Comparison of ENCODE assay signal across 18 mouse cellular contexts in genomic region chr5:133175636-133176035, GRCm38 (mm10).
A peak's percentile ranks its signal among the peaks of the same experiment; 100 is the strongest.
DNase-seq lines count a peak whose midpoint lies in the region; ATAC-seq and TF ChIP-seq lines count a peak whose summit lies in the region.
"Had no signal": no experiment of that assay in that cellular context is flagged by ENCODE, and none has a peak within 500 bp of the region (broad histone marks: within the 10 kb centered on the region; RNA-seq: fewer than 3 reads in every experiment).

No protein-coding gene starts in this region.

- no peak for ATAC-seq in activated CD4-positive, CD25-positive, alpha-beta regulatory T cell, adult 4 months
- ATAC-seq: CD4-positive, CD25-positive, alpha-beta regulatory T cell, adult 4 months; hindbrain, embryonic 16.5 days; midbrain, embryonic 16.5 days had no signal

- H3K27ac ChIP-seq in heart, adult 2 months, result no peak overlapping the region
- no peak overlapping the region for H3K27ac ChIP-seq in left cerebral cortex, adult 2 months
- H3K27ac ChIP-seq: embryonic facial prominence, embryonic 10.5 days; neural tube, embryonic 12.5 days had no signal

- no peaks in the 10 kb centered on the region for H3K79me2 ChIP-seq in heart, adult 2 months (replicated peaks; ENCODE audit: control insufficient read depth, insufficient read depth, low read length)

- no peak for TF ChIP-seq CTCF in heart, adult 2 months (IDR thresholded peaks at IDR 0.05)
- no peak for TF ChIP-seq CTCF in left cerebral cortex, adult 2 months (IDR thresholded peaks at IDR 0.05)

- peak; percentile 6 for DNase-seq in heart, postnatal 4 days
- DNase-seq in heart, adult 2 months, result no peak
- DNase-seq in frontal cortex, adult 2 months (ENCODE audit: extremely low spot score in 1 of 2, low spot score in 1 of 2), result peak; percentile 44 to 75
- DNase-seq in left cerebral cortex, adult 2 months (ENCODE audit: extremely low spot score in 1 of 2, low spot score in 2 of 2), result peak; percentile 38 to 50
- DNase-seq in right cerebral cortex, postnatal 14 days, result peak; percentile 56
- no peak for DNase-seq in adrenal gland, postnatal 14 days
- DNase-seq: cerebellum, adult 9-11 months; heart, adult 18-20 months; heart, postnatal 10 days; kidney, adult 9 months; lung, adult 18-20 months; thymus, adult 18-20 months had no signal

- 87% methylated on average over 6 of the region's 6 CpGs for WGBS in heart, adult 2 months

- H3K27me3 ChIP-seq in heart, adult 2 months (ENCODE audit: control insufficient read depth, insufficient read depth, low read length), result no peaks in the 10 kb centered on the region
- H3K27me3 ChIP-seq: neural tube, embryonic 12.5 days had no signal

- no peak overlapping the region for H3K9ac ChIP-seq in heart, adult 2 months (ENCODE audit: low read depth, low read length)
- H3K9ac ChIP-seq: neural tube, embryonic 12.5 days had no signal

- intact Hi-C loops in heart, adult 2 months (cut with DNase I), result no loop called here
- intact Hi-C loops in left cerebral cortex, adult 2 months (cut with DNase I), result no loop called here

- H3K4me1 ChIP-seq in heart, adult 2 months (ENCODE audit: control insufficient read depth, insufficient read depth, low read length), result peaks cover 2% of the 10 kb centered on the region; the same call in 1 of the 2 replicates

- TF ChIP-seq EP300 in heart, adult 2 months (IDR thresholded peaks at IDR 0.05; ENCODE audit: insufficient read depth, low read depth, low read length), result no peak

- no peak for TF ChIP-seq POLR2A in heart, adult 2 months (IDR thresholded peaks at IDR 0.05; ENCODE audit: insufficient read depth, low read depth, low read length)

- no peak overlapping the region for H3K4me3 ChIP-seq in heart, adult 2 months
- H3K4me3 ChIP-seq in left cerebral cortex, adult 2 months, result no peak overlapping the region
- H3K4me3 ChIP-seq: embryonic facial prominence, embryonic 10.5 days; neural tube, embryonic 12.5 days had no signal

- H3K36me3 ChIP-seq in heart, adult 2 months (ENCODE audit: control insufficient read depth, insufficient read depth, low read length), result no peaks in the 10 kb centered on the region
- H3K36me3 ChIP-seq: embryonic facial prominence, embryonic 10.5 days; neural tube, embryonic 12.5 days had no signal

Comparison
In these comparisons a context has a peak if more than half of its experiments do, and no peak if none do; other contexts are left out.
1. DNase-seq: peak in heart, postnatal 4 days (single experiment), frontal cortex, adult 2 months (2 of 2), left cerebral cortex, adult 2 months (2 of 2) and right cerebral cortex, postnatal 14 days (single experiment); none in heart, adult 2 months (0 of 2) and adrenal gland, postnatal 14 days (single experiment).